Mouse (Mus musculus) left cerebral cortex, postnatal 10 days (tissue): ENCODE results near the gene Rock2. TPM values are rescaled to one million over a fixed set of nuclear protein-coding genes. Genes with fewer than 3 reads are reported as not detected.

Source experiments
- DNase-seq, 2 experiments: peaks; one replicate each; pipeline ENCODE4 v3.0.0; 2021 to 2022; ENCODE audit warnings: low spot score in 2 of 2, mixed read lengths in 1 of 2; ENCODE audit errors: extremely low spot score in 1 of 2
- intact Hi-C: fragments of 180-260 bp; cut with DNase I; formaldehyde crosslinking; loops from one replicate; pipeline ENCODE4 v1.15.1; 2025
- total RNA-seq, 2 experiments: library from RNA; stranded (reverse); gene quantifications; 2 replicates each; pipeline ENCODE4 v1.2.3; 2021

The Rock2 gene
- total RNA-seq, 2 experiments from 2014 or later, result 67.8 to 71.2 TPM

DNA sequence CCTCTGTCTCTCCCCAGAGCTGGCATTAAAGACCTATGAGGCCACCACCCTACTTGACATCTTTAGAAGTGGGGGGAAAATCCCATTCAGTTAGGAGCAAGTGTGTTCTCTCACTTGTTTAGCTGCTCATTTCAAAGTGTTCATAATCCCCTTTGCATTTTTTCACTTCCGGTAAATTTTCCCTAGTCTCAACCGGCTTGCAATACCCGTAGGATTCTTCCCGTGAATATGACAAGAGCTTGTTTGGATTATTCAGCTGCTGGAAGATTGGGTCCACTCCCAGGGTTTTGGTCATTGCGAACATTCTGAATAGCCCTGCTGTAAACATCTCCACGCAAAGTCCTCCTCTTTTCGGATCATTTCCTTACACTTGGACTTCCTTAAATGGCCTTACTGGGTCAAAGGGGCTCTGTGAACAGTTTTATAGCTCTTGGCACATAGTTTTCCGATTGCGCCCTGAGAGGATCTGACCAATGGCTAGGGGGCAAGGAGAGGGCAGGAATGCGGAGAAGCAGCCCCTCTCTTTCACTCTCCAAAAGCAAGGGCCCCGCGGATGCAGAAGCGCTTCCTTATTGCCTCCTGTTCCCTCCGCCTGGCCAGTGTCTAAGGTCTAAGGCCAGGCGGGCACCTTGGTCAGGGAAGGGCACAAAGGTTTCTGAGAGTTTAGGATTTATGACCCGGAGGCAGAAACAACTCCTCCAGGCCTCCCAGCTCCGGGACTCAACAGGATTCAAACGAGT is 869 bp upstream of the Rock2 start:
- no peak for DNase-seq
- intact Hi-C loops, result loop anchor here (5.0 kb wide), 1 partner anchor 82 kb away; the partner anchor contains the start of gene E2f6

DNA sequence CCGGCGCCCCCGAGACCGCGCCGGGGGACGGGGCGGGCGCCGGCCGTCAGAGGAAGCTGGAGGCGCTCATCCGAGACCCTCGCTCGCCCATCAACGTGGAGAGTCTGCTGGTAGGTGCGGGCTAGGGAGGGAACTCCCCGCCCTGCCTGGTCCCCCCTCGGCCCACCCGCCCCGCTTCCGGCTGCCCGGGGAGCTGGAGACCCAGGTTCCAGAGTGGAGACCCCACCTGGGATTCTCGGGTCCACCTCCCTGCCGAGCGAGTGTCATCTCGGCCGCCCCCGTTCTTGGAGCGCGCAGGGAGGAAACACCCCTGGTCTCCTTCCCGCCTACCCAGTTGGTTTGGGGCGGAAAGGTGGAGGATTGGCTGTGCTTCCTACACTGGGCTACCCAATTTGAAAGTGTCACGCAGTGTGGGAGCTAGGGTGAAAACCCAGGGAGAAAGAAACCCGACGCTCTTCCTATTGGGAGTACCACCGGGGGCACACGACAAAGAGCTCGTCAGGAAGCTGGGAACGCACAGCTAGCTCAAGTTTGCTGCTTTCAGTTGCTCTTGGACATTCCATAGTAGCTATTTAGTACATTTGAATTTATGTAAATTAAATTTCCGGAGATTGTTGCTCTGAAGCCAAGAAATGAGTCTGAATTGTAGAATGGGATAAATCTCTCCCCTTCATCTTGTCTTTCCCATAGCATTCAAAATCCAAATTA is 680 bp downstream of the Rock2 start:
- intact Hi-C loops, result loop anchor here (5.0 kb wide), 2 partner anchors 48 to 68 kb away; no protein-coding TSS in a partner anchor
- DNase-seq, result peak in 1 of 2 experiments; percentile 64

DNA sequence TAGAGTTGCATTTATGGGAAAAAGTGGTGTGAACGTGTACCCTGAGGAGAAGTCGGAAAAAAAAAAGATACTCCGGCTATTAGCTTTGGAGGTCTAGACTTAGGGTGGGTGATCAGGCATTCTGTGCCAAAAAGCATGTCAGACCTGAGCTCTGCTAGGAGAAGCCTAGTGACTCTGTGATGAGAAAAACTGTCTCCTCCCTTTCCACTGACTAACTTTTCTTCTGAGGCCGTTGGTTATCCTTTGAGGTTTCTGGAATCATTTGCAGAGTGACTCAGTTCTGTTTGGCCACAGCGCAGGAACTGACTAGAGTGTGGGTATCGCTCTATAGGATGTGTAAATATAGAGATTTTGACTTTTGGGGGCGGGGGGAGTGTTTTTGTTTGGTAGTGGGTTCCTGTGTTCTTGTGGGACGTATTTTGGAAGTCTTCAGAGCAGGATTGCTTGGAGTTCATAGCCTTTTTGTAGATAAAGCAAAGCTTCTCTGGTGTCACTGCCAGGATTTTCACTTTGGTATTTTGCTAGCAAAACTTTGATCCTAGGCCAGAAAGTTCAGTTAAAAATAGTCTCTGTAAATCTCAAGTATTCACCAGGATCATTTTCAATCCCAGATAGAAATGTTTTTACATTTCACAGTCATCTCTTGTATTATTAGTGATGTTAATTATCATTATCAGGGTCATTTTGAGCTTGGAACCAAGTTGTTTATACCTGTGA is 1.5 kb downstream of the Rock2 start:
- intact Hi-C loops, result loop anchor here (5.0 kb wide), 2 partner anchors 49 to 69 kb away; no protein-coding TSS in a partner anchor

GRCm38 (mm10) chr12:16897225-16897624 is 2.5 kb downstream of the Rock2 start:
- intact Hi-C loops, result loop anchor here (5.0 kb wide), 2 partner anchors 50 to 70 kb away; no protein-coding TSS in a partner anchor
- no peak for DNase-seq

More for the DNA sequence above, 1.5 kb downstream of the Rock2 start:
- no peak for DNase-seq

GRCm38 (mm10) chr12:16898221-16898620 is 3.5 kb downstream of the Rock2 start:
- DNase-seq, result no peak
- intact Hi-C loops, result loop anchor here (5.0 kb wide), 2 partner anchors 51 to 71 kb away; no protein-coding TSS in a partner anchor

DNA sequence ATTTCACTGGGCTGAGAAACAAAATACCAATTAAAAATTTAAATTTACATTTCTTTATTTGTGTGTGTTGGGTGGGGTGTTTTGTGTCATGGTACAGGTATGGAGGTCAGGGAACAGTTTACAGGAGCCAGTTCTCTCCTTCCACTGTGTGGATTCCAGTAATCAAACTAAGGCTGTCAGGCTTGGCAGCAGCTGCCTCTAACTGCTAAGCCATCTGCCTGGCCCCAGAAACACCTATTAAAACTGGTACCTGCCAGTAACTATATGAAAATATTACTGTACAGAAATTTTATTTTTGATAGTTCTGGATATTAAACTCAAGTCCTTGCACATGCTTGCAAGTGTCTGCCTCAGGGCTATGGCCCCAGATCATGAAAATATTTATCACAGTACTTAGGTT is 4.1 kb downstream of the Rock2 start:
- no peak for DNase-seq
- intact Hi-C loops, result loop anchor here (5.0 kb wide), 2 partner anchors 51 to 71 kb away; no protein-coding TSS in a partner anchor

- intact Hi-C loops, result no loop called here
- DNase-seq, result no peak
Observed at GRCm38 (mm10) chr12:16900625-16901222, 6.0 kb downstream of the Rock2 start.

GRCm38 (mm10) chr12:16903949-16904635 is 9.4 kb downstream of the Rock2 start:
- intact Hi-C loops, result no loop called here
- DNase-seq, result no peak

DNA sequence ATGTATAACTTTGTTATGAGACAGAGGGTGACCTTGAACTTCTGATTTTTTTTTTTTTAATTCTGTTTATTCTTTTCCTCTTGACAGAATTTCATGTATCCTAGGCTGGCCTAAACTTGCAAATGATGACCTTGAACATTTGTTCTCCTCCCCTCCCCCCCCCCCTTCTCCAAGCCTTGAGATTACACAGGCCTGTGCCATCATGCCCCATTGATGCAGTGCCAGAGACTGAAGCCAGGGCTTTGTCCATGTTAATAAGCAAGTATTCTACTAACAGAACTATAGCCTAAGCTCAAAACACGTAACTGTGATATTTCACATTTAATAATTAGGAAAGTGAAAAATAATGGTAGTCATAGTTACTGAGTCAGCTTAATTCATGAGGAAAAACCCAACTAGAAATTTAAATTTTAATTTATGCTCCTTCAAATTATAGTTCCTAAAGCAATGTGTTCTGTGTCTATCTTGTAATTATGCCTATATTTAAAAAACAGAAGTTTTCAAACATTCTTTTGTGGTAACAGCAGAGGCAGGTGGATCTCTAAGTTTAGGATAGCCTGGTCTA is 12.7 kb downstream of the Rock2 start:
- DNase-seq, result no peak
- intact Hi-C loops, result no loop called here

DNA sequence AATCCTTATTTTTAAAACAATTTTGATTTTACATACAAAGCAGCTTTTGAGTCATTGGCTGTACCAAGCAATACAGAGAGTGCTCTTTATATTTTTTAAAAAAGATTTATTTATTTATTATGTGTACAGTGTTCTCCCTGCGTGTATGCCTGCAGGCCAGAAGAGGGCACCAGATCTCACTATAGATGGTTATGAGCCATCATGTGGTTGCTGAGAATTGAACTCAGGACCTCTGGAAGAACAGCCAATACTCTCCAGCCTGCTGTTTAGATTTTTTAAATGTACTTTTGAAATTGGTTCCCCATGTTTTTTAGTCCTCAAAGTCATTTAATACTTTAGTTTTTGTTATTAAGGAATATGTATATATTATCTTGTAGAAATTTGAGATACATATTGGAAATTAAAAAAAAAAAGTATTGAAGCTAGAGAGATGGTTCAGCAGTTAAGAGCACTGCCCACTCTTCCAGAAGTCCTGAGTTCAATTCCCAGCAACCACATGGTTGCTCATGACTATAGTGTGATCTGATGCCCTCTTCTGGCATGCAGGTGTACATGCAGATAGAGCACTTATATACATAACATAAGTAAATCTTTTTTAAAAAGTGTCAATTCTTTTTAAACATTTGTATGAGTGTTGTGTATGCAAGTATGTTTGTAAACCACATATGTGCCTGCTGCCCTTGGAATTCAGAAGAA is 13.4 kb downstream of the Rock2 start:
- DNase-seq, result no peak
- intact Hi-C loops, result no loop called here

- no peak for DNase-seq
Observed at GRCm38 (mm10) chr12:16911524-16911923, 16.8 kb downstream of the Rock2 start.

DNA sequence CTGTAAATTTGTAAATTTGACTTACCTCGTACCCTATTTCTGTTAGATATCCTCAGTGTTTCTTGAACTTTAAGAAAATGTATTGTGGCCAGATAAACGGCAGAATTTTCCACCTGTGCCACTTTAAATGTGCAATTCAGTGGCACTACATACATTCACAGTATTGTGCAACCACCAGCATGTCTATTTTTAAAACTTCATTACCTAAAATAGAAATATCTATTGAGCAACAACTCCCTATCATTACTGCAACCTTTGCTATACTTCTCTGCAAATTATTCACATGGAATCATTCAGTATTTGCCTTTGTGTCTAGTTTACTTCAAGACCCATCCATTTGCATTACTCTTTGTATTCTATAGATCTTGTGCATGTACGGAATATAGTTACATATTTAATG is 17.9 kb downstream of the Rock2 start:
- DNase-seq, result no peak
- intact Hi-C loops, result no loop called here

More at GRCm38 (mm10) chr12:16911524-16911923, 16.8 kb downstream of the Rock2 start:
- intact Hi-C loops, result no loop called here

- intact Hi-C loops, result no loop called here
- no peak for DNase-seq
Observed at GRCm38 (mm10) chr12:16920186-16920860, 25.6 kb downstream of the Rock2 start.

DNA sequence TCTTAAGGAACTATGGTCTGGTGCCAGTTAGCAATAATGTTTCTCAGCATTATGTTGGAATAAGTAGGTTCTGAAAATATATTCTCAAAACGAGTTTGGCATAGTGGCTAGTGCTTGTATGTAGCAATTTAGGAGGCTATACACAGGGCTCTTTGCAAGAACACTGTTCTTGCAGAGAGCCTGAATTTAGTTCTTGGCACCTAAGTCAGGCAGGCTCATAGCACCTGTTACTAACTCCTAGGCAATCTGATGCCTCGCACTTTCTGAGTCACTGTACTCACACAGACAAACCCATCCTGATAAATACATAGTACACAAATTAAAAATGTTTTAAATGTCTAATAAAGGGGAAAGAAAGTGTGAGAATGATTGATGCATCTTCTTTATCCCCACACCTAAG is 33.2 kb downstream of the Rock2 start:
- no peak for DNase-seq
- intact Hi-C loops, result no loop called here

- no peak for DNase-seq
- intact Hi-C loops, result no loop called here
Observed at GRCm38 (mm10) chr12:16934423-16934822, 39.7 kb downstream of the Rock2 start.

DNA sequence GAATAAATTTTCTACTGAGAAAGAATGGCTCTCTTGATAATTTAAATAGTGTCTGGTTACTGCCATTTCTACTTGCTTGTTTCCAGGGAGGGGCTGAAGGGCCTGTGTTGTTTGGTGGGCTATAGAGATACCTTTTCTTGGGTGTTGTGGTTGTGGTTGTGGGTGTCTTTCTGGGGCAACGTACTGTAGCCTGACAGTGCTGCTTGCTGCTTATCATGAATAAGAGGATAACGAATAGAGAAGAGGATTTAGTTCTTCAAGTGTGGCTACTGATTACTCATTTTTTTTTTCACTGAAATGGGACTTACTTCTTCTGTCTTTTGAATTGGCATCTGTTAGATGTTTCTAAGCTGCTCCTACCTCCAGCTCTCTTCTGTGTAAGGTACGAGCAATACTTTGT is 47.3 kb downstream of the Rock2 start:
- intact Hi-C loops, result no loop called here
- DNase-seq, result no peak

GRCm38 (mm10) chr12:16948239-16948638 is 53.5 kb downstream of the Rock2 start:
- intact Hi-C loops, result loop anchor here (5.0 kb wide), 1 partner anchor 136 kb away; the partner anchor contains the start of gene E2f6
- DNase-seq, result no peak
